Mouse (Mus musculus) lung, postnatal 25 days (tissue): ENCODE results near the gene Leng8.
A peak's percentile ranks its signal among the peaks of the same experiment; 100 is the strongest.

ENCODE experiments used
- DNase-seq: peaks from one replicate; pipeline ENCODE4 v3.0.0; 2022; ENCODE audit warnings: low spot score

The Leng8 gene

GRCm38 (mm10) chr7:4127894-4128293 lies 8.9 kb upstream of the Leng8 start:
- no peak for DNase-seq

- DNase-seq: peak; percentile 44
Measured at GRCm38 (mm10) chr7:4128860-4129259, 8.0 kb upstream of the Leng8 start.

- DNase-seq: peak; percentile 75
Measured at GRCm38 (mm10) chr7:4130686-4131452, 6.0 kb upstream of the Leng8 start.

- no peak for DNase-seq
Measured at GRCm38 (mm10) chr7:4131964-4132363, 4.9 kb upstream of the Leng8 start.

- DNase-seq: no peak
Measured at GRCm38 (mm10) chr7:4132581-4132980, 4.3 kb upstream of the Leng8 start.

- no peak for DNase-seq
Measured at GRCm38 (mm10) chr7:4132998-4133397, 3.8 kb upstream of the Leng8 start.

GRCm38 (mm10) chr7:4134911-4135310 lies 1.9 kb upstream of the Leng8 start:
- DNase-seq: no peak

GRCm38 (mm10) chr7:4136404-4136770 lies 452 bp upstream of the Leng8 start:
- DNase-seq: no peak

GRCm38 (mm10) chr7:4137746-4138145 lies 907 bp downstream of the Leng8 start:
- DNase-seq: no peak

GRCm38 (mm10) chr7:4138181-4138580 lies 1.3 kb downstream of the Leng8 start:
- no peak for DNase-seq

- DNase-seq: no peak
Measured at GRCm38 (mm10) chr7:4138671-4139070, 1.8 kb downstream of the Leng8 start.

- DNase-seq: no peak
Measured at GRCm38 (mm10) chr7:4139391-4139790, 2.6 kb downstream of the Leng8 start.

- DNase-seq: no peak
Measured at GRCm38 (mm10) chr7:4141648-4142325, 4.9 kb downstream of the Leng8 start.

- DNase-seq: no peak
Measured at GRCm38 (mm10) chr7:4142796-4143445, 6.1 kb downstream of the Leng8 start.

GRCm38 (mm10) chr7:4143506-4143905 lies 6.7 kb downstream of the Leng8 start:
- DNase-seq: no peak

GRCm38 (mm10) chr7:4144046-4144445 lies 7.2 kb downstream of the Leng8 start:
- no peak for DNase-seq

- DNase-seq: no peak
Measured at GRCm38 (mm10) chr7:4144766-4145551, 8.1 kb downstream of the Leng8 start.

- DNase-seq: peak; percentile 63
Measured at GRCm38 (mm10) chr7:4145552-4146190, 8.8 kb downstream of the Leng8 start.

GRCm38 (mm10) chr7:4146241-4147180 lies 9.7 kb downstream of the Leng8 start:
- no peak for DNase-seq

GRCm38 (mm10) chr7:4147371-4147770 lies 10.5 kb downstream of the Leng8 start:
- no peak for DNase-seq

GRCm38 (mm10) chr7:4147836-4148235 lies 11.0 kb downstream of the Leng8 start:
- DNase-seq: no peak
